Mouse (Mus musculus) liver, embryonic 14.5 days (tissue): Measurements from ENCODE around the gene Ccr1l1. TPM values are rescaled to one million over a fixed set of nuclear protein-coding genes. Genes with fewer than 3 reads are reported as not detected.

Source experiments
- ATAC-seq: fragments of 200-750 bp; cut with Nextera tagmentation; 2 replicates; pipeline ENCODE4 v1.8.0; 2017; ENCODE audit warnings: moderate number of reproducible peaks, mild to moderate bottlenecking, moderate library complexity; ENCODE audit not compliant: insufficient read depth
- DNase-seq, 3 experiments: peaks; one replicate each; pipeline ENCODE4 v3.0.0-alpha.2; 2012 to 2013; ENCODE audit warnings: low read depth in 3 of 3, low spot score in 3 of 3
- H3K27ac ChIP-seq: fragments of 300-500 bp; sonication (generic); 2 replicates; pipeline ENCODE4 v1.5.1; 2014; ENCODE audit warnings: moderate library complexity, mild to moderate bottlenecking, control low read depth, inconsistent platforms
- H3K27me3 ChIP-seq: fragments of 300-500 bp; sonication (generic); 2 replicates; pipeline ENCODE4 v1.6.1; 2014; ENCODE audit warnings: mild to moderate bottlenecking, low read length, moderate library complexity; ENCODE audit not compliant: control insufficient read depth, insufficient read depth
- H3K36me3 ChIP-seq: fragments of 300-500 bp; sonication (generic); replicated peaks from 2 replicates; pipeline ENCODE4 v1.6.1; 2014; ENCODE audit warnings: low read depth; ENCODE audit not compliant: control insufficient read depth, insufficient read depth
- H3K4me1 ChIP-seq, 2 experiments: fragments of 200-500 bp in 1 of 2; fragments of 300-500 bp in 1 of 2; sonication (generic) in 1 of 2; replicated peaks; 2 replicates each; pipeline ENCODE4 v1.6.1; 2012 to 2014; ENCODE audit warnings: antibody characterized with exemption in 1 of 2, inconsistent platforms in 1 of 2, low read length in 1 of 2; ENCODE audit not compliant: control insufficient read depth in 2 of 2, insufficient read depth in 2 of 2
- H3K4me2 ChIP-seq: fragments of 300-500 bp; sonication (generic); 2 replicates; pipeline ENCODE4 v1.6.1; 2014; ENCODE audit warnings: low read depth, mild to moderate bottlenecking, control low read depth, moderate library complexity
- H3K4me3 ChIP-seq, 2 experiments: fragments of 200-500 bp in 1 of 2; fragments of 300-500 bp in 1 of 2; sonication (generic) in 1 of 2; 2 replicates each; pipeline ENCODE4 v1.5.1; 2012 to 2014; ENCODE audit warnings: low read depth in 2 of 2, low read length in 2 of 2, mild to moderate bottlenecking in 2 of 2, control low read depth in 1 of 2, inconsistent platforms in 1 of 2, moderate library complexity in 1 of 2; ENCODE audit not compliant: insufficient read depth in 1 of 2
- H3K9ac ChIP-seq: fragments of 300-500 bp; sonication (generic); replicated peaks from 2 replicates; pipeline ENCODE4 v1.6.1; 2014; ENCODE audit warnings: mild to moderate bottlenecking, control low read depth, moderate library complexity
- H3K9me3 ChIP-seq: fragments of 300-500 bp; sonication (generic); 2 replicates; pipeline ENCODE4 v1.6.1; 2016; ENCODE audit warnings: low read length, mixed read lengths; ENCODE audit not compliant: control insufficient read depth
- CTCF ChIP-seq: IDR thresholded peaks from 2 replicates; pipeline ENCODE4 v1.5.1; 2016; ENCODE audit warnings: antibody characterized with exemption, low read depth, control low read depth
- EP300 ChIP-seq: IDR thresholded peaks from 2 replicates; pipeline ENCODE4 v1.6.1; 2016; ENCODE audit warnings: antibody characterized with exemption, low read depth
- WGBS: fragments of 180-500 bp; shearing (Covaris S2); extraction: QIAGEN DNeasy Blood & Tissue Kit; methylation state at CpG from one replicate; pipeline ENCODE4 v1.1.7; 2014; ENCODE audit not compliant: insufficient replicate concordance; 5-methylcytosine and 5-hydroxymethylcytosine counted together
- polyA plus RNA-seq, 2 experiments: library from polyadenylated mRNA; depleted of rRNA in 1 of 2; stranded (reverse) in 1 of 2; unstranded in 1 of 2; fragments of >200 nt; fragmentation: Nextera tagmentation in 1 of 2; extraction: Ambion mirVana in 1 of 2; gene quantifications; 2 replicates each; pipeline versions ENCODE4 v1.2.1 to v1.2.3; 2012 to 2014

Gene Ccr1l1
- polyA plus RNA-seq, 2 experiments, result 0.04 TPM; not detected in 1

DNA sequence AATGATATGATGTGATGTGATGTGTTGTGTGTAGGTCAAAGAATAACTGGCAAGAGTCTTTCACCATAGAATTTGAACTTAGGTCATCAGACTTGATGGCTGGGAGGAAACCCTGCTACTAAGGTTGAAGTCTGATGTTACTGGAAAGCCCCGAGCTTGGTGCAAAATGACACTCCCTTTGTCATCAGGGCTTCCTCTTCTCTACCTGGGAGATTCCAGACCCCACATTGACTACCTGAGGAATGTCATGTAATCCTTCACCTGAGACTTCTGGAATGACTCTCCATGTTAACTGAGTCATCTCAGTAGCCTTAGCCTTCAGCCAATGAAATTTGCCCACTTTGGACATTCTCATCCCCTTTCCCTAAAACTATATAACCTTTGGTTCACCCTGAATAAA is 38.0 kb downstream of the Ccr1l1 start:
- no peak overlapping the region for H3K4me3 ChIP-seq
- H3K4me1 ChIP-seq, result peaks cover 0 to 15% of the 10 kb centered on the region in 2 experiments; a peak in 3 of 4 replicates
- H3K4me2 ChIP-seq, result no peak overlapping the region
- ATAC-seq (no peak), DNase-seq (no peak)
- 50% methylated on average over 1 of the region's 1 CpGs for WGBS
- H3K27me3 ChIP-seq, result no peaks in the 10 kb centered on the region
- no peaks in the 10 kb centered on the region for H3K9me3 ChIP-seq
- no peak overlapping the region for H3K9ac ChIP-seq
- H3K36me3 ChIP-seq, result no peaks in the 10 kb centered on the region
- TF ChIP-seq EP300, result no peak
- no peak for TF ChIP-seq CTCF
- no peak overlapping the region for H3K27ac ChIP-seq

DNA sequence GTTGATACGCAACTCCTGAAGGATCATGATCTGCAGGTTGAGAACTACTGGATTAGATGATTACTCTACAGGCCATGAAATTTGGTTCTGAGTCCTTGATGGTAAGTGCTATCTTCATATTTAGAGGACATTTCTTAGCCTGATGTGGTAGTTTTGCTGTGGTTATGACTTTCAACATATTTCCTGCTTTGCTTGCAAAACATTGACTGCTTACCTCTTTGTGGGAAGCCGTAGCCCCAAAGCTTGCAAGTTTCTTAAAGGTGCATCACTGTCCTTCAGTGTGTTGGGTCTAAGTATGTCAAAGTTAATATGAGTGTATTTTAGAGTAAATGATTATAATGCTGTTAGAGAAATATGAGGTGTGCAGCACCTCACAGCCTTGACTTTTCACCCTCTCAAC is 40.2 kb downstream of the Ccr1l1 start:
- peaks cover 0 to 18% of the 10 kb centered on the region in 2 experiments; a peak in 3 of 4 replicates for H3K4me1 ChIP-seq
- TF ChIP-seq EP300 (no peak), CTCF (no peak)
- no peak overlapping the region for H3K9ac ChIP-seq
- no peak overlapping the region for H3K4me3 ChIP-seq
- no peak overlapping the region for H3K27ac ChIP-seq
- H3K27me3 ChIP-seq, result no peaks in the 10 kb centered on the region
- WGBS, result 58% methylated on average over 2 of the region's 2 CpGs
- ATAC-seq (no peak), DNase-seq (no peak)
- no peak overlapping the region for H3K4me2 ChIP-seq
- no peaks in the 10 kb centered on the region for H3K36me3 ChIP-seq
- no peaks in the 10 kb centered on the region for H3K9me3 ChIP-seq

GRCm38 (mm10) chr9:123936604-123937280 is 41.5 kb downstream of the Ccr1l1 start:
- 67% methylated on average over 9 of the region's 9 CpGs for WGBS
- peak in 2 of 3 experiments; percentile 20 to 30 for DNase-seq

DNA sequence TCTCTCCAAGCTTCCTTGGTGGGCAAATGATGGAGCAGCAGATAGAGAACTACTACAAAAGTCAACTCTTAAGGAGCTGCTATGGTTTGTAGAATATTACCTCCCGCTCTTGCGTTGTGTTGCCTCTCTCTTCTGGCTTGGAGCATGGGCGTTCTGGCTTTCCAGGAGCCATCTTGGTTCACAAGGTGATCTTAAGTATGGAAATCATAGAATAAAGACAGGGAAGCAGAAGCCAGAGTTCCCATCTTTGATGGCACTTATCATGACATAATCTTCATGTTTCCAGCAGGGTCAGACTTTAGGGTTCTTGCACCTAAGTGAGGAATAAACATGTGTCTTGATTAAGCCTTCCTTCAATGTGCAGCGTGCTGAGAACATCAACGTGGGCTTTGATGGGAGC is 42.4 kb downstream of the Ccr1l1 start:
- Histone ChIP-seq H3K9ac (no peak overlapping the region), H3K4me3 (no peak overlapping the region), H3K27me3 (no peaks in the 10 kb centered on the region), H3K36me3 (no peaks in the 10 kb centered on the region), H3K4me2 (no peak overlapping the region), H3K4me1 (peaks cover 12 to 22% of the 10 kb centered on the region in 2 experiments), H3K27ac (no peak overlapping the region), H3K9me3 (no peaks in the 10 kb centered on the region)
- WGBS, result 80% methylated on average over 5 of the region's 5 CpGs
- ATAC-seq, result no peak
- no peak for TF ChIP-seq EP300
- TF ChIP-seq CTCF, result no peak
- DNase-seq, result no peak

More at GRCm38 (mm10) chr9:123936604-123937280, 41.5 kb downstream of the Ccr1l1 start:
- Histone ChIP-seq H3K36me3 (no peaks in the 10 kb centered on the region), H3K4me2 (no peak overlapping the region), H3K27ac (no peak overlapping the region), H3K4me3 (no peak overlapping the region), H3K4me1 (peaks cover 5 to 24% of the 10 kb centered on the region in 2 experiments), H3K9me3 (no peaks in the 10 kb centered on the region), H3K27me3 (no peaks in the 10 kb centered on the region), H3K9ac (no peak overlapping the region)
- TF ChIP-seq EP300, result no peak
- no peak for TF ChIP-seq CTCF
- ATAC-seq, result no peak

GRCm38 (mm10) chr9:123935346-123935745 is 42.9 kb downstream of the Ccr1l1 start:
- H3K36me3 ChIP-seq, result no peaks in the 10 kb centered on the region
- no peaks in the 10 kb centered on the region for H3K27me3 ChIP-seq
- no peak for ATAC-seq
- no peak overlapping the region for H3K4me2 ChIP-seq
- TF ChIP-seq EP300 (no peak), CTCF (no peak)
- H3K9ac ChIP-seq, result no peak overlapping the region
- peaks cover 17 to 23% of the 10 kb centered on the region in 2 experiments for H3K4me1 ChIP-seq
- H3K9me3 ChIP-seq, result no peaks in the 10 kb centered on the region
- H3K27ac ChIP-seq, result no peak overlapping the region
- no peak overlapping the region for H3K4me3 ChIP-seq
- 74% methylated on average over 6 of the region's 6 CpGs for WGBS
- DNase-seq, result peak in 2 of 3 experiments; percentile 19 to 23
